Mouse (Mus musculus): ENCODE measurements around the gene Rnf40.

GRCm38 (mm10) chr7:127626039-127626438, 37.5 kb downstream of the Rnf40 start:
- no peak for TF ChIP-seq CTCF (IDR thresholded peaks at IDR 0.05; ENCODE audit: low read depth)
- no peak for TF ChIP-seq EP300 (IDR thresholded peaks at IDR 0.05; ENCODE audit: low read depth)

Data from liver, postnatal 0 days (tissue).